Comparison of ENCODE assay signal across 19 mouse cellular contexts in the genomic region with DNA sequence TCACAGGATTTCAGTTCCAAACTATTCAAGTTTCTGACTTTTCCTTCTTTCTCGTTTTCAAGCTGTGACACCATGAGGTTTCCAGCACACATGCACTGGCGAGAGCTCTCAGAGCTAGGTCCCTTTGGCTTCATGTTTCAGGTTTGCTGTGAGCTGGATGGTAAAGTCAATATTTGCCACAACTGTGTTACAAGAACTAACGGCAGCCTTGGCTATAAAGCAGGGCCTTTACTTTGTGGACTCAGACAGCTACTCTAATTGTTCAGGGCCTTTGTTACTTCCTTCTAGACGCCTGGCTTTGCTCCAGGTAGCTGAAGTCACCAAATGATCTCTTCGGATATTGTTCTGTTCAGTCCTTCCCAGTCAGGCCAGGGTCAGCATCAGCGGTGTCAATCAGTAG. TPM values are rescaled to one million over a fixed set of nuclear protein-coding genes. Genes with fewer than 3 reads are reported as not detected.
A peak's percentile ranks its signal among the peaks of the same experiment; 100 is the strongest.
DNase-seq lines count a peak whose midpoint lies in the region; ATAC-seq and TF ChIP-seq lines count a peak whose summit lies in the region.
"Had no signal": no experiment of that assay in that cellular context is flagged by ENCODE, and none has a peak within 500 bp of the region (broad histone marks: within the 10 kb centered on the region; RNA-seq: fewer than 3 reads in every experiment).

No protein-coding gene starts in this region.

- 48% methylated on average over 6 of the region's 6 CpGs for WGBS in lung, embryonic 14.5 days
- 45% methylated on average over 6 of the region's 6 CpGs for WGBS in lung, adult 2 months
- 53% methylated on average over 6 of the region's 6 CpGs for WGBS in embryonic facial prominence, embryonic 14.5 days

- H3K4me1 ChIP-seq in lung, embryonic 14.5 days (ENCODE audit: insufficient read depth) = no peaks in the 10 kb centered on the region
- no peaks in the 10 kb centered on the region for H3K4me1 ChIP-seq in lung, adult 2 months (ENCODE audit: control insufficient read depth, insufficient read depth, low read length)
- no peaks in the 10 kb centered on the region for H3K4me1 ChIP-seq in embryonic facial prominence, embryonic 14.5 days (ENCODE audit: control insufficient read depth, insufficient read depth, low read length)
- H3K4me1 ChIP-seq: forebrain, embryonic 12.5 days; midbrain, embryonic 15.5 days; neural tube, embryonic 12.5 days had no signal

- no peak overlapping the region for H3K4me2 ChIP-seq in lung, embryonic 14.5 days
- no peak overlapping the region for H3K4me2 ChIP-seq in embryonic facial prominence, embryonic 14.5 days (ENCODE audit: low read depth, low read length)
- H3K4me2 ChIP-seq: forebrain, embryonic 12.5 days; heart, embryonic 13.5 days; midbrain, embryonic 15.5 days; neural tube, embryonic 12.5 days had no signal

- H3K27me3 ChIP-seq in lung, embryonic 14.5 days (ENCODE audit: insufficient read depth, low read length) = no peaks in the 10 kb centered on the region
- no peaks in the 10 kb centered on the region for H3K27me3 ChIP-seq in embryonic facial prominence, embryonic 14.5 days (replicated peaks; ENCODE audit: control insufficient read depth, insufficient read depth, low read length)
- H3K27me3 ChIP-seq: forebrain, embryonic 12.5 days; heart, embryonic 13.5 days; midbrain, embryonic 15.5 days; neural tube, embryonic 12.5 days had no signal

- TF ChIP-seq POLR2A in lung, adult 2 months (IDR thresholded peaks at IDR 0.05; ENCODE audit: borderline replicate concordance, extremely low read depth, low read depth, low read length) = no peak

- H3K4me3 ChIP-seq in lung, embryonic 14.5 days (ENCODE audit: low read depth, low read length) = no peak overlapping the region
- no peak overlapping the region for H3K4me3 ChIP-seq in lung, adult 2 months (replicated peaks; ENCODE audit: extremely low read depth, low read depth, low read length)
- H3K4me3 ChIP-seq in embryonic facial prominence, embryonic 14.5 days (ENCODE audit: low read depth, low read length) = no peak overlapping the region
- H3K4me3 ChIP-seq: forebrain, embryonic 12.5 days; heart, embryonic 13.5 days; midbrain, embryonic 15.5 days; neural tube, embryonic 12.5 days had no signal

- ATAC-seq in lung, embryonic 14.5 days (ENCODE audit: insufficient read depth) = peak; percentile 38; the same call in 1 of the 2 replicates
- 0 out of 2 replicates have a peak, but pooled peaks have one; percentile 26 for ATAC-seq in embryonic facial prominence, embryonic 14.5 days (ENCODE audit: low read depth)
- ATAC-seq: midbrain, embryonic 15.5 days had no signal

- no peaks in the 10 kb centered on the region for H3K9me3 ChIP-seq in lung, embryonic 14.5 days (ENCODE audit: low read depth, low read length)
- no peaks in the 10 kb centered on the region for H3K9me3 ChIP-seq in embryonic facial prominence, embryonic 14.5 days (ENCODE audit: control insufficient read depth, low read length)
- H3K9me3 ChIP-seq: forebrain, embryonic 12.5 days; heart, embryonic 13.5 days; midbrain, embryonic 15.5 days; neural tube, embryonic 12.5 days had no signal

- peak overlapping the region; percentile 26 for H3K27ac ChIP-seq in lung, embryonic 14.5 days (ENCODE audit: low read depth)
- H3K27ac ChIP-seq in embryonic facial prominence, embryonic 14.5 days (replicated peaks; ENCODE audit: low read depth, low read length) = no peak overlapping the region
- H3K27ac ChIP-seq: forebrain, embryonic 12.5 days; heart, embryonic 13.5 days; macrophage; midbrain, embryonic 15.5 days; neural tube, embryonic 12.5 days had no signal

- intact Hi-C loops in gastrocnemius, postnatal 14 days (cut with DNase I; ENCODE audit: low total_unique reads) = no loop called here
- intact Hi-C loops in left cerebral cortex, postnatal 10 days (cut with DNase I) = no loop called here

- no peak overlapping the region for H3K9ac ChIP-seq in lung, embryonic 14.5 days
- no peak overlapping the region for H3K9ac ChIP-seq in embryonic facial prominence, embryonic 14.5 days (ENCODE audit: low read depth, low read length)
- H3K9ac ChIP-seq: forebrain, embryonic 12.5 days; heart, embryonic 13.5 days; midbrain, embryonic 15.5 days; neural tube, embryonic 12.5 days had no signal

- DNase-seq in gastrocnemius, postnatal 14 days = peak; percentile 35
- no peak for DNase-seq in gastrocnemius, adult 8-10 months (ENCODE audit: low spot score in 2 of 2)
- DNase-seq in lung, embryonic 14.5 days = peak; percentile 52
- no peak for DNase-seq in lung, adult 2 months
- DNase-seq in embryonic facial prominence, embryonic 14.5 days (ENCODE audit: low spot score) = peak; percentile 60
- DNase-seq in lung, postnatal 10 days = peak; percentile 11
- DNase-seq in left cerebral cortex, postnatal 10 days (ENCODE audit: extremely low spot score in 1 of 2, low spot score in 2 of 2) = no peak
- DNase-seq in left cerebral cortex, adult 9 months (ENCODE audit: low spot score in 2 of 2) = no peak
- DNase-seq: cerebellum, adult 11 months; kidney, adult 2 months; layer of hippocampus, postnatal 36 days; liver; right cerebral cortex, postnatal 14 days had no signal

- no peaks in the 10 kb centered on the region for H3K36me3 ChIP-seq in lung, embryonic 14.5 days (ENCODE audit: insufficient read depth)
- 0 out of 2 replicates have a peak, but pooled peaks cover 9% of the 10 kb centered on the region for H3K36me3 ChIP-seq in embryonic facial prominence, embryonic 14.5 days (ENCODE audit: control insufficient read depth, insufficient read depth, low read length)
- H3K36me3 ChIP-seq: midbrain, embryonic 15.5 days; neural tube, embryonic 12.5 days had no signal

- no peak for TF ChIP-seq CTCF in lung, embryonic 14.5 days (IDR thresholded peaks at IDR 0.05; ENCODE audit: low read depth)
- TF ChIP-seq CTCF in lung, adult 2 months (IDR thresholded peaks at IDR 0.05; ENCODE audit: insufficient read depth, low read length) = no peak

RNA-seq across cellular contexts. Expression of a gene that starts 52.5 kb away (rescaled TPM):
- 10 to 100 TPM; 25.9 to 31.8 TPM for total RNA-seq in gastrocnemius, postnatal 14 days (2021)
- total RNA-seq in gastrocnemius, adult 8-10 months (2022) = 10 to 100 TPM in 2 of 4 experiments, 1 to 10 TPM in 2; 7.1 to 15.3 (median 10.8) TPM
- polyA plus RNA-seq in lung, embryonic 14.5 days (2014; fragmentation: Nextera tagmentation; extraction: Ambion mirVana) = 2.5 and 3.0 TPM in 2 replicates
- polyA plus RNA-seq in lung, adult 2 months (2012; rRNA removed) = 23.9 and 31.7 TPM in 2 replicates
- polyA plus RNA-seq in embryonic facial prominence, embryonic 14.5 days (2014; fragmentation: Nextera tagmentation; extraction: Ambion mirVana) = 2.3 and 2.7 TPM in 2 replicates
- 10 to 100 TPM; 13.3 to 15.0 TPM for total RNA-seq in left cerebral cortex, postnatal 10 days (2021)
- total RNA-seq: common myeloid progenitor, adult 5-6 weeks had no signal
- polyA plus RNA-seq: macrophage had no signal

Comparison
In these comparisons a context has a peak if more than half of its experiments do, and no peak if none do; other contexts are left out.
1. DNase-seq: peak in gastrocnemius, postnatal 14 days (single experiment), lung, embryonic 14.5 days (single experiment), embryonic facial prominence, embryonic 14.5 days (single experiment) and lung, postnatal 10 days (single experiment); none in gastrocnemius, adult 8-10 months (0 of 2), lung, adult 2 months (single experiment), left cerebral cortex, postnatal 10 days (0 of 2) and left cerebral cortex, adult 9 months (0 of 2).